Mouse (Mus musculus) neural tube, embryonic 10.5 days (tissue): ENCODE measurements around the gene Olfr1509.
"Not testable (repeated sequence)": the region's sequence is repeated elsewhere in the genome, so short reads cannot be mapped to it uniquely, and the experiment has no call there.

Experiments
- DNase-seq: peaks from one replicate; pipeline ENCODE4 v3.0.0-alpha.2; 2017; ENCODE audit warnings: low spot score; ENCODE audit errors: extremely low spot score

Olfr1509 gene

DNA sequence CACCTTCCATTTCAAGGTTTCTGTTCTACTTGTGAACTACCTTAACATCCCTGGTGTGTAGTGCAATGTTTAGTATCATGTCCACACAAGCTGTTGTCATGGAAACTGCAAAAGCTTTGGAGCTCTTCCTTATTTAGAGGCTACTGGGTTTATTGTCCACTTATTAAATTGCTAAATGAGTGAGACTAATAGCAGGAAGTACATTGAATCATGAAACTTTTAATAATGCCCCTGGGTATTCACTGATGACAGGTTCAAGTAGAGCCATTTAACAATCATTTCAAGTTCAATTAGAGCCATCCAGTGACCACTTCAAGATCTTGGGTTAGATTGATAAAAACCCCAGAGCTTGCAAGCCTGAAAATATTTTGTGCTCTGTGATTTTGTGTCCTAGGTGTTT is at the start of gene Olfr1509:
TSS of gene Olfr1509 (plus strand) at position 301 of the 400 bp plus-strand sequence.
- no peak for DNase-seq

- DNase-seq, result no peak
These were observed 45.5 kb upstream of the Olfr1509 start, which contains the start of gene Olfr1511 for GRCm38 (mm10) chr14:52397279-52397678. TSS of gene Olfr1511 (minus strand) at chr14:52397379.

DNA sequence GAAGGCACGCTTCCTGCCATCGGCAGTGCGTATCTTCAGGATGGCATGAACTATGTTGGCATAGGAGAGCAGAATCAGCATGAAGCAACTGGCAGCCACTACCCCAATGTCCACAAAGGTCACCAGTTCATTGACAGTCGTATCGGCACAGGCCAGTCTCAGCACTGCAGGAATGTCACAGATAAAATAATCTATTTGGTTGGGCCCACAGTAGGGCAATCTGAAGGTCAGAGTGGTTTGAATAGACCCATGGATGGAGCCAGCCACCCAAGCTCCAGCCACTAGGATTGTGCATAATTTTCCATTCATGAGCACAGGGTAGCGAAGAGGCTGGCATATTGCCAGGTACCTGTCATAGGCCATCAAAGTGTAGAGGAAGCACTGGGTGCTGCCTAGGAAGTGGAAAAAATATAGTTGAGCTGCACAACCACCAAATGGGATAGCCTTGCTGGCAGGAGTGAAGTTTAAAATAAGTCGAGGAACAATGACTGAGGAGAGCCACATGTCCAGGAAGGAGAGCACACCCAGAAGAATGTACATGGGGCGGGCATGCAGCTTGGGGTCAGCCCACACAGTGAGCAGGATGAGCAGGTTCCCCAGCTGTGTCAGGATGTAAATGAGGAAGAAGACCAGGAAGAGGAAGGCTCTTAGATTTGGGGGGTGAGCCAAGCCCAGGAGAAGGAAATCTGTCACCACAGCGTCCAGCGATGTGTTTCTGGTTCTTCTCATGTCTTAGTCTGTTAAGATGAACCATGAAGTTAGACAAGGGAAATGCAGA is 32.5 kb upstream of the Olfr1509 start:
- not testable (repeated sequence) for DNase-seq

GRCm38 (mm10) chr14:52414273-52414672 is 28.5 kb upstream of the Olfr1509 start, which contains the start of gene Olfr1510:
TSS of gene Olfr1510 (minus strand) at chr14:52414373.
- no peak for DNase-seq

GRCm38 (mm10) chr14:52427686-52428085 is 15.1 kb upstream of the Olfr1509 start:
- no peak for DNase-seq

- DNase-seq, result no peak
These were observed 8.3 kb downstream of the Olfr1509 start for GRCm38 (mm10) chr14:52451138-52451537.

DNA sequence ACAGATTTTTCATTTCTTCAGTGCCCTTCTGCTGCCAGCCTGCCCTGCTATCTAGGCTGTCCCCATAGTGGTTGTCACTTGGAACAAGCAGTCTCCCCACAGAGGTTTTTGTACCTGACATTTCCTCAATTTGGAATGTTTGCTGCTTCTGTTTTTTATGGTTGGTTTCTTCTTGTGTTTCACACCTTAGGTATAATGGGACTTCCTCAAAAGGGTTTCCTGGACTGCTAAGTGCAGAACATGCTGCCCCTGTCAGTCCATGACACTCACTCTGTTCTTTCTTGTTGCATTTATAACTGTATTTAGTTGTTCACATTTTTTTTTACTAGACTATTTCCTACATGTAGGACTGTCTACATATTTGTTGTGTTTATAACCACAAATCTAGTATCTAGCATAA is 19.1 kb downstream of the Olfr1509 start:
- no peak for DNase-seq

DNA sequence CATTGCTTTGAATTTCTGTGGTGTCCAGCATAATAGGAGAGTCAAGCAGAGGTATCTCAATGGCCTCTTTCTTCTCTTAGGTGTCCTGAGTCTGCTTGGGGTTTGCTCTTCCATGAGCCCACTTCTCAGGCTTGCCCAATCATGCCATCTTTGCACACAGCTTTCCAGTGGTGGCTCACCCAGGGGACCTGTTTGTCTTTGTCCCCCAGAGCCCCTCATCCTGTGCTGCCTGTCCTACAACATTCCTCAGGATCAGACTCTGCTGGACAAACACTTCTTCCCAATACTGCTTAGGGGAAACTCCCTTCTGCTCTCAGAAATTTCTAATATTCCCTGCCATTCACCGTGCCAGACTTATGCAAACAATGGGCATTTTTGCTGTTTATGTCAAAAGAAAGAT is 22.9 kb downstream of the Olfr1509 start:
- no peak for DNase-seq

GRCm38 (mm10) chr14:52467395-52467794 is 24.6 kb downstream of the Olfr1509 start, which contains the start of gene Olfr1508:
TSS of gene Olfr1508 (minus strand) at chr14:52467495.
- no peak for DNase-seq

DNA sequence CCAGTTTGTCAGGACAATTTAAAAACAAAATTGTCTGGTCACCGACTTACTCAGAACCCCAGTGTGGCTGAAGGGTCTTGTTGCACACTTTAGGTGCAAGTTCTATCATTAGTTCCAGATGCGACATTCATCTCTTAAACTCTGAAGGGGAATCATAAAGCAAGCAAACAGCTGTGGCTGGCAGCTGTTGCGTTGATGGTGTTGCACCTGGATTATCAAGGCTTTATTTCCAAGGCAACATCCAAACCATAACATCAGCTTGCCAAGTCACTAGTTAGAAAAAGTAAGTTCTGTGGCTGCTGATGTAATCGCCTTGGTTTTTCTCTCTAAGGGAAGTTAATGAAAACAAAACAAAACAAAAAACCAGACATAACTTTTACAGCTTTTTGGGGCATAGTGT is 52.7 kb downstream of the Olfr1509 start, which contains the start of gene Olfr1507:
TSS of gene Olfr1507 (minus strand) at position 234 of the 400 bp plus-strand sequence.
- no peak for DNase-seq
